Mouse (Mus musculus) neural tube, embryonic 15.5 days (tissue): ENCODE measurements around the gene Lrriq1. TPM values are rescaled to one million over a fixed set of nuclear protein-coding genes. Genes with fewer than 3 reads are reported as not detected.

Source experiments
- ATAC-seq: fragments of 200-750 bp; cut with Nextera tagmentation; 2 replicates; pipeline ENCODE4 v1.8.0; 2017; ENCODE audit warnings: mild to moderate bottlenecking, moderate TSS enrichment, moderate library complexity; ENCODE audit not compliant: low FRiP score
- H3K27ac ChIP-seq: fragments of 300-500 bp; sonication (generic); replicated peaks from 2 replicates; pipeline ENCODE4 v1.5.1; 2015; ENCODE audit warnings: mild to moderate bottlenecking, inconsistent platforms
- H3K27me3 ChIP-seq: fragments of 300-500 bp; sonication (generic); replicated peaks from 2 replicates; pipeline ENCODE4 v1.6.1; 2015; ENCODE audit warnings: inconsistent platforms
- H3K36me3 ChIP-seq: fragments of 300-500 bp; sonication (generic); 2 replicates; pipeline ENCODE4 v1.6.1; 2015; ENCODE audit warnings: inconsistent platforms
- H3K4me1 ChIP-seq: fragments of 300-500 bp; sonication (generic); 2 replicates; pipeline ENCODE4 v1.6.1; 2015; ENCODE audit warnings: inconsistent platforms
- H3K4me2 ChIP-seq: fragments of 300-500 bp; sonication (generic); 2 replicates; pipeline ENCODE4 v1.6.1; 2015; ENCODE audit warnings: inconsistent platforms, mild to moderate bottlenecking, moderate library complexity
- H3K4me3 ChIP-seq: fragments of 300-500 bp; sonication (generic); replicated peaks from 2 replicates; pipeline ENCODE4 v1.5.1; 2015; ENCODE audit warnings: mild to moderate bottlenecking, inconsistent platforms
- H3K9ac ChIP-seq: fragments of 300-500 bp; sonication (generic); replicated peaks from 2 replicates; pipeline ENCODE4 v1.6.1; 2015; ENCODE audit warnings: mild to moderate bottlenecking, inconsistent platforms
- H3K9me3 ChIP-seq: fragments of 300-500 bp; sonication (generic); replicated peaks from 2 replicates; pipeline ENCODE4 v1.6.1; 2016; ENCODE audit warnings: inconsistent platforms
- WGBS: fragments of 180-500 bp; shearing (Covaris S2); methylation state at CpG from one replicate; pipeline ENCODE4 v1.1.7; 2015; ENCODE audit warnings: mixed read lengths; 5-methylcytosine and 5-hydroxymethylcytosine counted together
- polyA plus RNA-seq: library from polyadenylated mRNA; unstranded; fragments of >200 nt; fragmentation: Nextera tagmentation; extraction: Ambion mirVana; gene quantifications from 2 replicates; pipeline ENCODE4 v1.2.1, GENCODE M21; 2015

Gene Lrriq1
- polyA plus RNA-seq, 1 experiment from 2014 or later = 1.9 TPM

- no peak overlapping the region for H3K27ac ChIP-seq
- H3K36me3 ChIP-seq = no peaks in the 10 kb centered on the region
- no peak for ATAC-seq
- no peaks in the 10 kb centered on the region for H3K4me1 ChIP-seq
- no peak overlapping the region for H3K4me3 ChIP-seq
- H3K4me2 ChIP-seq = no peak overlapping the region
- no peak overlapping the region for H3K9ac ChIP-seq
- no peaks in the 10 kb centered on the region for H3K27me3 ChIP-seq
- 81% methylated on average over 6 of the region's 6 CpGs for WGBS
- H3K9me3 ChIP-seq = no peaks in the 10 kb centered on the region
Measured at GRCm38 (mm10) chr10:103114629-103115028, 121.5 kb downstream of the Lrriq1 start.

- WGBS = 89% methylated on average over 2 of the region's 2 CpGs
- Histone ChIP-seq H3K4me3 (no peak overlapping the region), H3K4me1 (no peaks in the 10 kb centered on the region), H3K27me3 (no peaks in the 10 kb centered on the region), H3K9me3 (no peaks in the 10 kb centered on the region), H3K36me3 (no peaks in the 10 kb centered on the region), H3K4me2 (no peak overlapping the region), H3K9ac (no peak overlapping the region), H3K27ac (no peak overlapping the region)
- no peak for ATAC-seq
Measured at GRCm38 (mm10) chr10:103108090-103108489, 128.0 kb downstream of the Lrriq1 start.

- Histone ChIP-seq H3K27me3 (no peaks in the 10 kb centered on the region), H3K4me2 (no peak overlapping the region), H3K4me3 (no peak overlapping the region), H3K4me1 (no peaks in the 10 kb centered on the region), H3K36me3 (no peaks in the 10 kb centered on the region), H3K9ac (no peak overlapping the region), H3K9me3 (no peaks in the 10 kb centered on the region), H3K27ac (no peak overlapping the region)
- no peak for ATAC-seq
- WGBS = 51% methylated on average over 1 of the region's 1 CpGs
Measured at GRCm38 (mm10) chr10:103086101-103086500, 150.0 kb downstream of the Lrriq1 start.

GRCm38 (mm10) chr10:103049593-103049992, 186.5 kb downstream of the Lrriq1 start:
- Histone ChIP-seq H3K9me3 (no peaks in the 10 kb centered on the region), H3K27ac (no peak overlapping the region), H3K4me1 (no peaks in the 10 kb centered on the region), H3K4me2 (no peak overlapping the region), H3K36me3 (no peaks in the 10 kb centered on the region), H3K4me3 (no peak overlapping the region), H3K9ac (no peak overlapping the region), H3K27me3 (no peaks in the 10 kb centered on the region)
- ATAC-seq = no peak
- WGBS = 83% methylated on average over 2 of the region's 2 CpGs

- no peak overlapping the region for H3K27ac ChIP-seq
- no peak overlapping the region for H3K4me3 ChIP-seq
- no peak overlapping the region for H3K4me2 ChIP-seq
- ATAC-seq = no peak
- 66% methylated on average over 3 of the region's 3 CpGs for WGBS
- H3K9me3 ChIP-seq = no peaks in the 10 kb centered on the region
- no peaks in the 10 kb centered on the region for H3K36me3 ChIP-seq
- no peaks in the 10 kb centered on the region for H3K4me1 ChIP-seq
- H3K27me3 ChIP-seq = no peaks in the 10 kb centered on the region
- no peak overlapping the region for H3K9ac ChIP-seq
Measured at GRCm38 (mm10) chr10:103046623-103047022, 189.5 kb downstream of the Lrriq1 start.

GRCm38 (mm10) chr10:103045019-103045418, 191.1 kb downstream of the Lrriq1 start:
- 69% methylated on average over 2 of the region's 2 CpGs for WGBS
- no peak overlapping the region for H3K9ac ChIP-seq
- no peaks in the 10 kb centered on the region for H3K4me1 ChIP-seq
- ATAC-seq = no peak
- H3K9me3 ChIP-seq = no peaks in the 10 kb centered on the region
- no peaks in the 10 kb centered on the region for H3K27me3 ChIP-seq
- H3K4me3 ChIP-seq = no peak overlapping the region
- H3K4me2 ChIP-seq = no peak overlapping the region
- no peaks in the 10 kb centered on the region for H3K36me3 ChIP-seq
- no peak overlapping the region for H3K27ac ChIP-seq

- Histone ChIP-seq H3K27ac (no peak overlapping the region), H3K4me1 (no peaks in the 10 kb centered on the region), H3K27me3 (peaks cover 51% of the 10 kb centered on the region), H3K4me3 (no peak overlapping the region), H3K36me3 (no peaks in the 10 kb centered on the region), H3K9me3 (no peaks in the 10 kb centered on the region), H3K9ac (no peak overlapping the region), H3K4me2 (no peak overlapping the region)
- 2% methylated on average over 14 of the region's 14 CpGs for WGBS
- no peak for ATAC-seq
Measured at GRCm38 (mm10) chr10:103035002-103035640, 201.0 kb downstream of the Lrriq1 start.

- H3K4me1 ChIP-seq = peaks cover 15% of the 10 kb centered on the region
- ATAC-seq = no peak
- 2% methylated on average over 11 of the region's 11 CpGs for WGBS
- no peak overlapping the region for H3K4me2 ChIP-seq
- H3K9ac ChIP-seq = no peak overlapping the region
- H3K4me3 ChIP-seq = no peak overlapping the region
- H3K27me3 ChIP-seq = peaks cover 72% of the 10 kb centered on the region
- H3K27ac ChIP-seq = no peak overlapping the region
- no peaks in the 10 kb centered on the region for H3K36me3 ChIP-seq
- H3K9me3 ChIP-seq = no peaks in the 10 kb centered on the region
Measured at GRCm38 (mm10) chr10:103030931-103031330, 205.2 kb downstream of the Lrriq1 start.

- H3K4me3 ChIP-seq = no peak within 1 kb of the TSS
- peaks cover 69% of the 10 kb centered on the region for H3K27me3 ChIP-seq
- H3K27ac ChIP-seq = no peak within 1 kb of the TSS
- 2% methylated on average over 32 of the region's 32 CpGs for WGBS
- ATAC-seq = no peak
- no peaks in the 10 kb centered on the region for H3K36me3 ChIP-seq
- H3K4me1 ChIP-seq = peaks cover 15% of the 10 kb centered on the region
- H3K4me2 ChIP-seq = no peak within 1 kb of the TSS; the same call in 1 of the 2 replicates
- no peak within 1 kb of the TSS for H3K9ac ChIP-seq
- no peaks in the 10 kb centered on the region for H3K9me3 ChIP-seq
Measured at GRCm38 (mm10) chr10:103029730-103030490, 206.2 kb downstream of the Lrriq1 start, which contains the start of gene Alx1. TSS of gene Alx1 (minus strand) at chr10:103030215.

GRCm38 (mm10) chr10:103029132-103029729, 206.9 kb downstream of the Lrriq1 start:
- Histone ChIP-seq H3K9me3 (no peaks in the 10 kb centered on the region), H3K27ac (no peak overlapping the region), H3K36me3 (no peaks in the 10 kb centered on the region), H3K9ac (no peak overlapping the region), H3K27me3 (peaks cover 63% of the 10 kb centered on the region), H3K4me1 (peaks cover 15% of the 10 kb centered on the region), H3K4me2 (peak overlapping the region; percentile 52; the same call in 1 of the 2 replicates), H3K4me3 (no peak overlapping the region)
- 2% methylated on average over 23 of the region's 23 CpGs for WGBS
- no peak for ATAC-seq

GRCm38 (mm10) chr10:103028253-103029131, 207.6 kb downstream of the Lrriq1 start:
- under 1% methylated on average over 50 of the region's 50 CpGs for WGBS
- Histone ChIP-seq H3K27ac (no peak overlapping the region), H3K4me3 (peak overlapping the region; percentile 23), H3K36me3 (no peaks in the 10 kb centered on the region), H3K9ac (no peak overlapping the region), H3K4me1 (peaks cover 15% of the 10 kb centered on the region), H3K4me2 (peak overlapping the region; percentile 52), H3K27me3 (peaks cover 66% of the 10 kb centered on the region), H3K9me3 (no peaks in the 10 kb centered on the region)
- ATAC-seq = peak; percentile 51; the same call in 1 of the 2 replicates
